ENCODE assay signal across 8 mouse cellular contexts in the genomic region with DNA sequence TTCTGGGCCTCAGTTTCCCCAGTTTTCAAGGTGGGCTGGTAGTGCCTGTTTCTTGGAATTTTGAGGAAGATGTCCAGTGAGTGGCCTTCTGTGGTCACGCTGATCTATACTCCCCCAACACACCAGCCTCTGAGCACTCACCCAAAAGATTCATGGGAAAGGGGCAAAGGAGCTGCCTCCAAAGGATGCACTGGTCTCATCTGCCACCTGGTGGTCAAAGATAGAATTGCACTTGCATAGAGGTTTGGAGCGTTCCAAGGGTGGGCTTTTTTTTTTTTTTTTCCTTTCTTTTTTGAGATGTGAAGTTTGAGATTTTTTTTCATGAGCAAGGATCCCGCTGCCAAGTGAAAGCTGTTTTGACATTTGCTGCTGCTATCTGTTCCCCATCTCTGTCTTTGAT. TPM values are rescaled to one million over a fixed set of nuclear protein-coding genes. Genes with fewer than 3 reads are reported as not detected.
A peak's percentile ranks its signal among the peaks of the same experiment; 100 is the strongest.
DNase-seq lines count a peak whose midpoint lies in the region; ATAC-seq and TF ChIP-seq lines count a peak whose summit lies in the region.

No protein-coding gene starts in this region.

- H3K4me2 ChIP-seq in midbrain, embryonic 11.5 days, result no peak overlapping the region

- no peak overlapping the region for H3K9ac ChIP-seq in midbrain, embryonic 11.5 days (ENCODE audit: low read length)

- no peak for TF ChIP-seq POLR2A in spleen, adult 2 months (IDR thresholded peaks at IDR 0.05; ENCODE audit: low read depth, low read length)

- no peaks in the 10 kb centered on the region for H3K36me3 ChIP-seq in midbrain, embryonic 11.5 days (ENCODE audit: control insufficient read depth, insufficient read depth, low read length)
- no peaks in the 10 kb centered on the region for H3K36me3 ChIP-seq in spleen, adult 2 months (ENCODE audit: control insufficient read depth, insufficient read depth, low read length)

- no peaks in the 10 kb centered on the region for H3K4me1 ChIP-seq in midbrain, embryonic 11.5 days (ENCODE audit: control insufficient read depth, insufficient read depth, low read length)
- no peaks in the 10 kb centered on the region for H3K4me1 ChIP-seq in spleen, adult 2 months (ENCODE audit: control insufficient read depth, insufficient read depth, insufficient read length)

- H3K4me3 ChIP-seq in midbrain, embryonic 11.5 days (ENCODE audit: low read depth, low read length), result no peak overlapping the region
- no peak overlapping the region for H3K4me3 ChIP-seq in spleen, adult 2 months (ENCODE audit: extremely low read depth, insufficient read depth, insufficient read length)

- no peak overlapping the region for H3K27ac ChIP-seq in midbrain, embryonic 11.5 days (ENCODE audit: low read depth, low read length)
- H3K27ac ChIP-seq in spleen, adult 2 months (ENCODE audit: insufficient read depth, low read length), result no peak overlapping the region

- DNase-seq in cerebellum, adult 11-12 months, result no peak
- DNase-seq in T-cell, adult 2 months (ENCODE audit: low spot score), result peak; percentile 58
- peak; percentile 74 to 75 for DNase-seq in heart, postnatal 36 days
- peak; percentile 86 to 89 for DNase-seq in layer of hippocampus, postnatal 10 days (ENCODE audit: low spot score in 2 of 2)
- peak; percentile 99 for DNase-seq in midbrain, embryonic 11.5 days (ENCODE audit: low spot score, missing footprints)
- DNase-seq in spleen, adult 2 months (ENCODE audit: low read depth in 1 of 2, low spot score in 2 of 2), result peak; percentile 25 to 66

- ATAC-seq in cerebellum, adult (ENCODE audit: insufficient number of reproducible peaks, low FRiP score, low TSS enrichment), result 0 out of 2 replicates have a peak, but pooled peaks have one; percentile 33
- peak; percentile 66 for ATAC-seq in common myeloid progenitor, adult 5-6 weeks (replicated peaks; ENCODE audit: low read depth, poor library complexity, severe bottlenecking)
- ATAC-seq in midbrain, embryonic 11.5 days (ENCODE audit: low FRiP score), result peak; percentile 70; the same call in 1 of the 2 replicates

- intact Hi-C loops in heart, postnatal 36 days (cut with DNase I), result loop anchor here (1.0 kb wide), 4 partner anchors 20 to 391 kb away; no protein-coding TSS in a partner anchor

- TF ChIP-seq CTCF in spleen, adult 2 months (IDR thresholded peaks at IDR 0.05; ENCODE audit: extremely low read depth, insufficient read depth, insufficient read length, insufficient replicate concordance), result peak; percentile 82; the same call in 1 of the 2 replicates

- no peaks in the 10 kb centered on the region for H3K27me3 ChIP-seq in midbrain, embryonic 11.5 days (ENCODE audit: control insufficient read depth, insufficient read depth, low read length)
- H3K27me3 ChIP-seq in spleen, adult 2 months (ENCODE audit: control insufficient read depth, insufficient read depth, low read length), result no peaks in the 10 kb centered on the region

- WGBS in midbrain, embryonic 11.5 days, result 3% methylated on average over 3 of the region's 3 CpGs
- WGBS in spleen, adult 2 months, result 0% methylated on average over 3 of the region's 3 CpGs

- H3K9me3 ChIP-seq in midbrain, embryonic 11.5 days (ENCODE audit: control insufficient read depth, low read length), result no peaks in the 10 kb centered on the region

RNA-seq across cellular contexts. Expression of gene Slc2a6, which starts 10.8 kb away (rescaled TPM):
- total RNA-seq in common myeloid progenitor, adult 5-6 weeks (2017), result 2.5 and 5.7 TPM in 2 replicates
- under 1 TPM in 1 of 2 experiments, not detected in 1; 0.73 TPM for total RNA-seq in heart, postnatal 36 days (2021)
- 10 to 100 TPM; 44.3 to 44.9 TPM for total RNA-seq in layer of hippocampus, postnatal 10 days (2021)
- polyA plus RNA-seq in midbrain, embryonic 11.5 days (2014; fragmentation: Nextera tagmentation; extraction: Ambion mirVana), result 1.2 and 1.6 TPM in 2 replicates
- 18.9 and 27.5 TPM in 2 replicates for polyA plus RNA-seq in spleen, adult 2 months (2012; rRNA removed)

RNA-seq across cellular contexts. Expression of gene Cacfd1, which starts 28.9 kb away (rescaled TPM):
- total RNA-seq in common myeloid progenitor, adult 5-6 weeks (2017), result 5.9 and 8.3 TPM in 2 replicates
- total RNA-seq in heart, postnatal 36 days (2021), result 10 to 100 TPM; 41.0 to 44.2 TPM
- total RNA-seq in layer of hippocampus, postnatal 10 days (2021), result 10 to 100 TPM; 63.2 to 63.3 TPM
- 87.6 and 93.8 TPM in 2 replicates for polyA plus RNA-seq in midbrain, embryonic 11.5 days (2014; fragmentation: Nextera tagmentation; extraction: Ambion mirVana)
- polyA plus RNA-seq in spleen, adult 2 months (2012; rRNA removed), result 29.9 and 31.2 TPM in 2 replicates

RNA-seq across cellular contexts. Expression of gene Mymk, which starts 33.4 kb away (rescaled TPM):
- not detected in 2 replicates for total RNA-seq in common myeloid progenitor, adult 5-6 weeks (2017)
- total RNA-seq in heart, postnatal 36 days (2021), result not detected
- total RNA-seq in layer of hippocampus, postnatal 10 days (2021), result 1 to 10 TPM; 1.0 to 1.4 TPM
- polyA plus RNA-seq in midbrain, embryonic 11.5 days (2014; fragmentation: Nextera tagmentation; extraction: Ambion mirVana), result not detected in 2 replicates
- 0.47 and 0.67 TPM in 2 replicates for polyA plus RNA-seq in spleen, adult 2 months (2012; rRNA removed)

RNA-seq across cellular contexts. Expression of gene Adamtsl2, which starts 40.6 kb away (rescaled TPM):
- not detected in 2 replicates for total RNA-seq in common myeloid progenitor, adult 5-6 weeks (2017)
- total RNA-seq in heart, postnatal 36 days (2021), result 10 to 100 TPM; 20.3 to 21.4 TPM
- total RNA-seq in layer of hippocampus, postnatal 10 days (2021), result 10 to 100 TPM; 16.1 to 18.1 TPM
- polyA plus RNA-seq in midbrain, embryonic 11.5 days (2014; fragmentation: Nextera tagmentation; extraction: Ambion mirVana), result 3.9 and 5.9 TPM in 2 replicates
- 33.6 and 45.1 TPM in 2 replicates for polyA plus RNA-seq in spleen, adult 2 months (2012; rRNA removed)
